Mouse (Mus musculus) mouse embryonic stem cell (cell line): ENCODE data around the gene Ksr1.

ENCODE experiments used
- in situ Hi-C, 2 experiments: fragments of 300-500 bp; cut with MboI; formaldehyde crosslinking; loops; 1 replicate in 1 of 2; 3 replicates in 1 of 2; pipeline ENCODE4 v1.14.3; 2019 to 2020; ENCODE audit warnings: low sequenced_read_pairs in 2 of 2, low pct_unique_long_range_greater_than_20kb in 1 of 2, mixed read lengths in 1 of 2; ENCODE audit not compliant: unreplicated experiment in 1 of 2

Ksr1 gene

GRCm38 (mm10) chr11:79036324-79036723 is 109.9 kb downstream of the Ksr1 start:
- in situ Hi-C loops = loop anchor here (10.0 kb wide), 2 partner anchors 178 to 258 kb away; partner anchors contain the start of gene Gm9964 (in 1 of the 2)

- in situ Hi-C loops = loop anchor here (5.0 to 10.0 kb wide), 3 partner anchors 179 to 261 kb away; partner anchors contain the start of gene Gm9964 (in 1 of the 2)
These were observed 112.6 kb downstream of the Ksr1 start for GRCm38 (mm10) chr11:79033636-79034035.

- in situ Hi-C loops = loop anchor here (5.0 to 10.0 kb wide), 3 partner anchors 179 to 262 kb away; partner anchors contain the start of gene Gm9964 (in 1 of the 2)
These were observed 113.2 kb downstream of the Ksr1 start for GRCm38 (mm10) chr11:79033021-79033420.

GRCm38 (mm10) chr11:79031452-79031746 is 114.8 kb downstream of the Ksr1 start:
- in situ Hi-C loops = loop anchor here (5.0 to 10.0 kb wide), 3 partner anchors 181 to 263 kb away; partner anchors contain the start of gene Gm9964 (in 1 of the 2)

GRCm38 (mm10) chr11:79030570-79031451 is 115.4 kb downstream of the Ksr1 start:
- in situ Hi-C loops = loop anchor here (5.0 to 10.0 kb wide), 3 partner anchors 181 to 264 kb away; partner anchors contain the start of gene Gm9964 (in 1 of the 2)

GRCm38 (mm10) chr11:79023751-79024150 is 122.5 kb downstream of the Ksr1 start:
- in situ Hi-C loops = loop anchor here in 1 of 2 experiments (10.0 kb wide), 1 partner anchor 271 kb away; the partner anchor contains the start of gene Gm9964

GRCm38 (mm10) chr11:79023342-79023741 is 122.9 kb downstream of the Ksr1 start:
- in situ Hi-C loops = loop anchor here in 1 of 2 experiments (10.0 kb wide), 1 partner anchor 271 kb away; the partner anchor contains the start of gene Gm9964

- in situ Hi-C loops = loop anchor here in 1 of 2 experiments (10.0 kb wide), 1 partner anchor 272 kb away; the partner anchor contains the start of gene Gm9964
These were observed 123.4 kb downstream of the Ksr1 start for GRCm38 (mm10) chr11:79022836-79023235.

- in situ Hi-C loops = loop anchor here in 1 of 2 experiments (10.0 kb wide), 1 partner anchor 274 kb away; the partner anchor contains the start of gene Gm9964
These were observed 125.6 kb downstream of the Ksr1 start for GRCm38 (mm10) chr11:79020535-79021045.

GRCm38 (mm10) chr11:79019839-79020534 is 126.2 kb downstream of the Ksr1 start:
- in situ Hi-C loops = loop anchor here in 1 of 2 experiments (10.0 kb wide), 1 partner anchor 275 kb away; the partner anchor contains the start of gene Gm9964

GRCm38 (mm10) chr11:79018954-79019704 is 127.1 kb downstream of the Ksr1 start:
- in situ Hi-C loops = no loop called here

- in situ Hi-C loops = no loop called here
These were observed 129.0 kb downstream of the Ksr1 start for GRCm38 (mm10) chr11:79017161-79017606.

GRCm38 (mm10) chr11:79016236-79016635 is 130.0 kb downstream of the Ksr1 start:
- in situ Hi-C loops = no loop called here

- in situ Hi-C loops = no loop called here
These were observed 130.5 kb downstream of the Ksr1 start for GRCm38 (mm10) chr11:79015660-79016215.

GRCm38 (mm10) chr11:79014602-79015325 is 131.4 kb downstream of the Ksr1 start:
- in situ Hi-C loops = no loop called here

- in situ Hi-C loops = no loop called here
These were observed 132.4 kb downstream of the Ksr1 start for GRCm38 (mm10) chr11:79013806-79014205.

- in situ Hi-C loops = no loop called here
These were observed 133.2 kb downstream of the Ksr1 start for GRCm38 (mm10) chr11:79013056-79013455.
